Mouse (Mus musculus) spleen, adult 2 months (tissue): Measurements from ENCODE around the gene Ccdc28a.

Source experiments
- CTCF ChIP-seq: fragments of 200-500 bp; IDR thresholded peaks from 2 replicates; pipeline ENCODE4 v1.5.1; 2011; ENCODE audit warnings: mild to moderate bottlenecking, inconsistent platforms; ENCODE audit not compliant: insufficient read depth, insufficient read length, insufficient replicate concordance; ENCODE audit errors: extremely low read depth
- POLR2A ChIP-seq: fragments of 200-500 bp; IDR thresholded peaks from 2 replicates; pipeline ENCODE4 v1.6.1; 2011; ENCODE audit warnings: low read depth, low read length, inconsistent platforms

DNA sequence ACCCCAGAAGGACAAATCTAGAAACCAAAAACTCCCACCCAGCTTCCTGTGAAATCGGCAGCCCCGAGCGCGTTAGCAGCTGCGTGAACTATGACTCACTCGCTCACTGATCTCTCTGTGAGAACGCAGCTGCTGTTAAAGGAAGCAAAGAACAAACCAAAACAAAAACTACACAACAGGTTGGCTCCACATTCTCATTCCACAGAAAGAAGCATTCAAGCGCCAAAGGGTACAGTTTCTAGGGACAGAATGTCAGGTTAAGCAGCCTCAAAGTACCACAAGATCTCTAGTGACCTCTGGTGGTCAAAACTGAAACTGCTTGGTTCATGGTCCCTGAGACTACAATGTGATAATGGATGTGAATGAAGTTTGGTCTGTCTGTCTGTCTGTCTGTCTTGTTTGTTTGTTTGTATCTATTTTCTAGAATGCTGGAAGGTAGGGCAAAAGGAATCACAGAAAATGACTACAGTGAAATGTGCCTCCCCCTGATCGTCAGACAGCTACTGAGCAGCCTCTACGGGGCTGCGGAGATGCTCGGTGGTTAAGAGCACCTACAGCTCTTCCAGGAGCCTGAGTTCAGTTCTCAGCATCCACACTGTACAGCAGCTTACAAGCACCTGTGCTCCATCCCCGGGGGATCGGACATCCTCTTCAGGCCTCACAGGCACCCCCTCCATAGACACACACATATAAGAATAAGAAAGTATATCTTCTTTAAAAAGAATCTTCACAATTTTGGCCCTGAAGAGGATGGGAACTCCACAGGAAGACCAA is 37.4 kb downstream of the Ccdc28a start:
- TF ChIP-seq CTCF = peak; percentile 45; the same call in 1 of the 2 replicates
- TF ChIP-seq POLR2A = no peak
